Mouse (Mus musculus) heart, adult 2 months (tissue): ENCODE measurements around the gene Irs3.

ENCODE experiments used
- CTCF ChIP-seq: fragments of 200-600 bp; IDR thresholded peaks from 2 replicates; pipeline ENCODE4 v1.8.1; 2022; ENCODE audit warnings: antibody characterized with exemption, mild to moderate bottlenecking, moderate library complexity
- EP300 ChIP-seq: fragments of 200-500 bp; IDR thresholded peaks from 2 replicates; pipeline ENCODE4 v1.6.1; 2011; ENCODE audit warnings: low read depth, low read length, control low read depth; ENCODE audit not compliant: insufficient read depth
- POLR2A ChIP-seq: fragments of 200-500 bp; IDR thresholded peaks from 2 replicates; pipeline ENCODE4 v1.6.1; 2011; ENCODE audit warnings: mild to moderate bottlenecking, low read depth, low read length, control low read depth; ENCODE audit not compliant: insufficient read depth

DNA sequence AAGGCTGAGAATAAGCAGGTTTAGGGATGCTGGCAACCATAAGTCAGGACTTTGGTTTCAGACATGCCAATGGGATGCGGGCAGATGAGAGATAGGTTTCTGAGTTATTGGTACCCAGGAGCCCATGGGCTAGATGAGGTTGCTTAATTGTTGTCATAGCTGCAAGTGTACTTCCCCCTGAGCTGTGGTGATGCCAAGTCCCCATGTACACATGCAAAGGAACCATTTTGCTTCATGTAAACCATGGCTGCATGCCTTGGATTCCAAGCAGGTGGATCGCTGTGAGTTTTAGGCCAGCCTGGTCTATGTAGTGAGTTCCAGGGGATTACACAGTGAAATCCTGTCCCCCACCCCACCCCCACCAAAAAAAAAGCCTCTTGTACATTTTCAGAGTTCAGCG is 40.1 kb upstream of the Irs3 start:
- TF ChIP-seq POLR2A (no peak), CTCF (no peak), EP300 (no peak)
